Mouse (Mus musculus) ES-E14 (cell line): Measurements from ENCODE around the gene Olfr731.

ENCODE experiments used
- CHD2 ChIP-seq: IDR thresholded peaks from 2 replicates; pipeline ENCODE4 v1.6.1; 2014; ENCODE audit warnings: mild to moderate bottlenecking, low read depth, low read length, inconsistent platforms
- MAFK ChIP-seq: IDR thresholded peaks from 2 replicates; pipeline ENCODE4 v1.6.1; 2014; ENCODE audit warnings: mild to moderate bottlenecking, low read depth, low read length, inconsistent platforms; ENCODE audit not compliant: insufficient read depth
- ZC3H11A ChIP-seq: IDR thresholded peaks from 2 replicates; pipeline ENCODE4 v1.6.1; 2012; ENCODE audit warnings: low read depth, mild to moderate bottlenecking, inconsistent platforms, low read length, borderline replicate concordance
- ZNF384 ChIP-seq: IDR thresholded peaks from 2 replicates; pipeline ENCODE4 v1.6.1; 2012; ENCODE audit warnings: low read depth, low read length, inconsistent platforms

GRCm38 (mm10) chr14:50241766-50242165 lies at the start of gene Olfr731:
- TF ChIP-seq CHD2, result no peak
- no peak for TF ChIP-seq ZNF384
- TF ChIP-seq ZC3H11A, result no peak
- no peak for TF ChIP-seq MAFK
